Mouse (Mus musculus) megakaryocyte, embryonic 14.5 days (primary cell): ENCODE measurements around the gene Zfp738.

ENCODE experiments used
- FLI1 ChIP-seq: IDR thresholded peaks from 2 replicates; pipeline ENCODE4 v1.6.1; 2012; ENCODE audit warnings: low read length, inconsistent platforms, mixed read lengths
- GATA1 ChIP-seq: IDR thresholded peaks from 3 replicates; pipeline ENCODE4 v1.6.1; 2012; ENCODE audit warnings: mixed read lengths, low read length, inconsistent platforms, borderline replicate concordance

DNA sequence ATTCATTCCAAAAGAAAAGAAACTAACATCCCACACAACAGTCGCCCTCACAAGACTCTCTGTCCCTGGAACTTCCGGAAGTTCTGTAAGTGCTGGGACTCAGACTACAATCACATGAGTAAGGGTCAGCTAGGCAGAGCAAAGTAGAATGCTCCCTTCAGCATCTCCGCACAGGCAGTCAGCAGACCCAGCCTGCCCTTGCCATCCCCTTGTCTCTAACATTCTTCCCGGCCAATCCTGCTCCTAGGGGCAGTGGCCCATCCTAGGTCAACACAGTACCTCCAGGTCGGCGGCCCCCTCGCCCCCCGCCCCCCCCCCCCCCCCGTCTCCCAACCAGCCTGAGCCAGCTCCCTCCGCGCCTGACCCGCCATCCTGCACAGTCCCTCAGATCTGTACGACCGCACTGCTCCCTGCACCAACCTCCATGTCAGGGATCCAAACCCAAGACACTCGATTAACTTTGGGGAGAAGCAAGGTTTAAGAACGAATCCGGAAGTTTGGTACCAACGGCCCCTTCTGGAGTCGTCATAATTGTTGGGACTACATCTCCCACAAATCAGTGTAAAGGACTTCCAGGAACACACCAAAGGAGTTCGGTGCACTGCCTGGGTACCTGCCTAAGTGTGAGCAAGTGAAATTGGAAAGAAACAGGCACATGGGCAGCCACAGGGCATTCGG is 41.9 kb upstream of the Zfp738 start, which contains the start of gene Zfp65:
- TF ChIP-seq GATA1 (no peak), FLI1 (no peak)
